Mouse (Mus musculus): Measurements from ENCODE around the gene Olfr888. TPM values are rescaled to one million over a fixed set of nuclear protein-coding genes. Genes with fewer than 3 reads are reported as not detected.

Olfr888 gene
- not detected in 2 replicates for polyA plus RNA-seq (2015; fragmentation: Nextera tagmentation; extraction: Ambion mirVana)

GRCm38 (mm10) chr9:38107828-38108227 is at the start of gene Olfr888:
Gene Olfr888, plus strand, starts transcription at chr9:38108128.
- no peak within 1 kb of the TSS for H3K4me2 ChIP-seq
- no peak within 1 kb of the TSS for H3K27ac ChIP-seq
- H3K27me3 ChIP-seq: no peaks in the 10 kb centered on the region
- H3K4me3 ChIP-seq (replicated peaks): no peak within 1 kb of the TSS
- ATAC-seq (replicated peaks; ENCODE audit: low FRiP score): no peak
- H3K36me3 ChIP-seq: no peaks in the 10 kb centered on the region
- no peak within 1 kb of the TSS for H3K9ac ChIP-seq
- H3K9me3 ChIP-seq (replicated peaks): no peaks in the 10 kb centered on the region
- WGBS: 85% methylated on average over 1 of the region's 1 CpGs
- H3K4me1 ChIP-seq: no peaks in the 10 kb centered on the region

GRCm38 (mm10) chr9:38061022-38061421 is 46.9 kb upstream of the Olfr888 start, which contains the start of gene Olfr885:
Gene Olfr885, plus strand, starts transcription at chr9:38061322.
- Histone ChIP-seq H3K36me3 (no peaks in the 10 kb centered on the region), H3K27me3 (no peaks in the 10 kb centered on the region), H3K4me3 (replicated peaks) (no peak within 1 kb of the TSS), H3K4me2 (no peak within 1 kb of the TSS), H3K9ac (no peak within 1 kb of the TSS), H3K9me3 (replicated peaks) (no peaks in the 10 kb centered on the region), H3K4me1 (no peaks in the 10 kb centered on the region), H3K27ac (no peak within 1 kb of the TSS)
- 90% methylated on average over 3 of the region's 3 CpGs for WGBS
- no peak for ATAC-seq (replicated peaks; ENCODE audit: low FRiP score)

GRCm38 (mm10) chr9:38083772-38084171 is 24.2 kb upstream of the Olfr888 start, which contains the start of gene Olfr887:
Gene Olfr887, plus strand, starts transcription at chr9:38084072.
- Histone ChIP-seq H3K27me3 (no peaks in the 10 kb centered on the region), H3K4me1 (no peaks in the 10 kb centered on the region), H3K9me3 (replicated peaks) (no peaks in the 10 kb centered on the region), H3K9ac (no peak within 1 kb of the TSS), H3K4me2 (no peak within 1 kb of the TSS), H3K36me3 (no peaks in the 10 kb centered on the region), H3K27ac (no peak within 1 kb of the TSS), H3K4me3 (replicated peaks) (no peak within 1 kb of the TSS)
- ATAC-seq (replicated peaks; ENCODE audit: low FRiP score): no peak
- 74% methylated on average over 1 of the region's 1 CpGs for WGBS

- no peaks in the 10 kb centered on the region for H3K4me1 ChIP-seq
- no peaks in the 10 kb centered on the region for H3K36me3 ChIP-seq
- H3K4me3 ChIP-seq (replicated peaks): no peak within 1 kb of the TSS
- H3K9me3 ChIP-seq (replicated peaks): no peaks in the 10 kb centered on the region
- no peak within 1 kb of the TSS for H3K9ac ChIP-seq
- no peak for ATAC-seq (replicated peaks; ENCODE audit: low FRiP score)
- H3K27me3 ChIP-seq: no peaks in the 10 kb centered on the region
- no peak within 1 kb of the TSS for H3K27ac ChIP-seq
- H3K4me2 ChIP-seq: no peak within 1 kb of the TSS
These were observed 7.0 kb downstream of the Olfr888 start, which contains the start of gene Olfr889 for GRCm38 (mm10) chr9:38114898-38115297. Gene Olfr889, plus strand, starts transcription at chr9:38115198.

- no peak within 1 kb of the TSS for H3K9ac ChIP-seq
- no peak for ATAC-seq (replicated peaks; ENCODE audit: low FRiP score)
These were observed 34.3 kb downstream of the Olfr888 start, which contains the start of gene Olfr890 for GRCm38 (mm10) chr9:38142217-38142616. Gene Olfr890, plus strand, starts transcription at chr9:38142517.

More at GRCm38 (mm10) chr9:38142217-38142616, 34.3 kb downstream of the Olfr888 start, which contains the start of gene Olfr890:
- Histone ChIP-seq H3K4me1 (no peaks in the 10 kb centered on the region), H3K36me3 (no peaks in the 10 kb centered on the region), H3K4me2 (no peak within 1 kb of the TSS), H3K27ac (no peak within 1 kb of the TSS), H3K9me3 (replicated peaks) (no peaks in the 10 kb centered on the region), H3K27me3 (no peaks in the 10 kb centered on the region), H3K4me3 (replicated peaks) (no peak within 1 kb of the TSS)

Other genes with a start within 250 kb of the Olfr888 start
- not detected in 2 replicates for gene Olfr145, start 211.4 kb upstream of the Olfr888 start, polyA plus RNA-seq (2015; fragmentation: Nextera tagmentation; extraction: Ambion mirVana)
- not detected in 2 replicates for gene Olfr878, start 190.3 kb upstream of the Olfr888 start, polyA plus RNA-seq (2015; fragmentation: Nextera tagmentation; extraction: Ambion mirVana)
- gene Olfr881, start 116.3 kb upstream of the Olfr888 start, polyA plus RNA-seq (2015; fragmentation: Nextera tagmentation; extraction: Ambion mirVana): not detected in 2 replicates
- gene Olfr883, start 82.3 kb upstream of the Olfr888 start, polyA plus RNA-seq (2015; fragmentation: Nextera tagmentation; extraction: Ambion mirVana): not detected in 2 replicates
- not detected in 2 replicates for gene Olfr884, start 61.6 kb upstream of the Olfr888 start, polyA plus RNA-seq (2015; fragmentation: Nextera tagmentation; extraction: Ambion mirVana)
- gene Olfr885, start 46.8 kb upstream of the Olfr888 start, polyA plus RNA-seq (2015; fragmentation: Nextera tagmentation; extraction: Ambion mirVana): not detected in 2 replicates
- not detected in 2 replicates for gene Olfr887, start 24.1 kb upstream of the Olfr888 start, polyA plus RNA-seq (2015; fragmentation: Nextera tagmentation; extraction: Ambion mirVana)
- gene Olfr889, start 7.1 kb downstream of the Olfr888 start, polyA plus RNA-seq (2015; fragmentation: Nextera tagmentation; extraction: Ambion mirVana): 0.06 and 0.08 TPM in 2 replicates
- not detected in 2 replicates for gene Olfr890, start 34.4 kb downstream of the Olfr888 start, polyA plus RNA-seq (2015; fragmentation: Nextera tagmentation; extraction: Ambion mirVana)
- not detected in 2 replicates for gene Olfr891, start 72.7 kb downstream of the Olfr888 start, polyA plus RNA-seq (2015; fragmentation: Nextera tagmentation; extraction: Ambion mirVana)
- not detected in 2 replicates for gene Olfr893, start 100.2 kb downstream of the Olfr888 start, polyA plus RNA-seq (2015; fragmentation: Nextera tagmentation; extraction: Ambion mirVana)
- not detected in 2 replicates for gene Olfr894, start 109.9 kb downstream of the Olfr888 start, polyA plus RNA-seq (2015; fragmentation: Nextera tagmentation; extraction: Ambion mirVana)
- gene Olfr143, start 144.6 kb downstream of the Olfr888 start, polyA plus RNA-seq (2015; fragmentation: Nextera tagmentation; extraction: Ambion mirVana): not detected in 2 replicates
- gene Olfr895, start 159.7 kb downstream of the Olfr888 start, polyA plus RNA-seq (2015; fragmentation: Nextera tagmentation; extraction: Ambion mirVana): not detected in 2 replicates
- not detected in 2 replicates for gene Olfr896-ps1, start 183.0 kb downstream of the Olfr888 start, polyA plus RNA-seq (2015; fragmentation: Nextera tagmentation; extraction: Ambion mirVana)
- not detected in 2 replicates for gene Olfr25, start 220.9 kb downstream of the Olfr888 start, polyA plus RNA-seq (2015; fragmentation: Nextera tagmentation; extraction: Ambion mirVana)
- not detected in 2 replicates for gene Olfr898, start 240.3 kb downstream of the Olfr888 start, polyA plus RNA-seq (2015; fragmentation: Nextera tagmentation; extraction: Ambion mirVana)